Mouse (Mus musculus) limb, embryonic 13.5 days (tissue): ENCODE measurements at regions not wholly inside any gene's neighbourhood (a gene's known extent, or its start where the extent isn't known, plus 50 kb on each side); places are given as distances from the start of the nearest gene placed in this dataset.
"Not testable (repeated sequence)": the region's sequence is repeated elsewhere in the genome, so short reads cannot be mapped to it uniquely, and the experiment has no call there.

ENCODE experiments used
- ATAC-seq: fragments of 200-750 bp; cut with Nextera tagmentation; 2 replicates; pipeline ENCODE4 v1.8.0; 2017; ENCODE audit warnings: low read depth, moderate number of reproducible peaks, moderate TSS enrichment; ENCODE audit not compliant: low FRiP score
- H3K27ac ChIP-seq: fragments of 300-500 bp; sonication (generic); 2 replicates; pipeline ENCODE4 v1.5.1; 2015; ENCODE audit warnings: inconsistent platforms, mild to moderate bottlenecking, moderate library complexity
- H3K27me3 ChIP-seq: fragments of 300-500 bp; sonication (generic); 2 replicates; pipeline ENCODE4 v1.6.1; 2015; ENCODE audit warnings: mild to moderate bottlenecking, inconsistent platforms
- H3K36me3 ChIP-seq: fragments of 300-500 bp; sonication (generic); 2 replicates; pipeline ENCODE4 v1.6.1; 2015; ENCODE audit warnings: inconsistent platforms, mild to moderate bottlenecking, moderate library complexity
- H3K4me1 ChIP-seq: fragments of 300-500 bp; sonication (generic); 2 replicates; pipeline ENCODE4 v1.6.1; 2015; ENCODE audit warnings: inconsistent platforms
- H3K4me2 ChIP-seq: fragments of 300-500 bp; sonication (generic); replicated peaks from 2 replicates; pipeline ENCODE4 v1.6.1; 2015; ENCODE audit warnings: inconsistent platforms, mild to moderate bottlenecking, moderate library complexity
- H3K4me3 ChIP-seq: fragments of 300-500 bp; sonication (generic); 2 replicates; pipeline ENCODE4 v1.5.1; 2015; ENCODE audit warnings: moderate library complexity, mild to moderate bottlenecking, inconsistent platforms
- H3K9ac ChIP-seq: fragments of 300-500 bp; sonication (generic); 2 replicates; pipeline ENCODE4 v1.6.1; 2015; ENCODE audit warnings: mild to moderate bottlenecking, inconsistent platforms
- H3K9me3 ChIP-seq: fragments of 300-500 bp; sonication (generic); 2 replicates; pipeline ENCODE4 v1.6.1; 2016; ENCODE audit warnings: inconsistent platforms
- WGBS: fragments of 180-500 bp; shearing (Covaris S2); methylation state at CpG from one replicate; pipeline ENCODE4 v1.1.7; 2015; 5-methylcytosine and 5-hydroxymethylcytosine counted together

DNA sequence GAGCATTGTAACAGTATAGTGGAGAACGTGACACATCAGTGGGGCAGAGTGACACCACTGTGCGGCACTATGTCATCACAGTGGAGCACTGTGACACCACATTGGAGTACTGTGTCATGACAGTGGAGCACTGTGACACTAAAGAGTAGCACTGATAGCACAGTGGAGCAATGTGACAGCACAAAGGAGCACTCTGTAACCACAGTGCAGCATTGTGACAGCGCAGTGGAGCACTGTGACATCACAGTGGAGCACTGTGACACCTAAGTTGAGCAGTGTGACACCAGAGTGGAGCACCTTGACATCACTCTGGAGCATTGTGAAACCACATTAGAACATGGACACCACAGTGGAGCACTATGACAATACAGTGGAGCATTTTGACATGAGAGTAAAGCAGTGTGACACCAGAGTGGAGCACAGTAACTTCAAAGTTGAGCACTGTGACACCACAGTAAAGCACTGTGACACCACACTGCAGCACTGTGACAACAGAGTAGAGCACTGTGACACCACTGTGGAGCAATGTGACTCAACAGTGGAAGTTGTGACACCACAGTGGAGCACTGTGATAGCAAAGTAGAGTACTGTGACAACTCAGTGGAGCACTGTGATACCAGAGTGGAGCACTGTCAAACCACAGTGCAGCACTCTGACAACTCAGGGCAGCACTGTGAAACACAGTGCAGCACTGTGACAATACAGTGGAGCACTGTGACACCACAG is 77.5 kb upstream of the Scaf8 start:
- Histone ChIP-seq H3K4me2 (no peak overlapping the region), H3K36me3 (no peaks in the 10 kb centered on the region), H3K27me3 (no peaks in the 10 kb centered on the region), H3K9ac (no peak overlapping the region), H3K4me3 (no peak overlapping the region), H3K4me1 (no peaks in the 10 kb centered on the region), H3K9me3 (peaks cover 29% of the 10 kb centered on the region), H3K27ac (no peak overlapping the region)
- no peak for ATAC-seq
- WGBS: 44% methylated on average over 3 of the region's 3 CpGs

DNA sequence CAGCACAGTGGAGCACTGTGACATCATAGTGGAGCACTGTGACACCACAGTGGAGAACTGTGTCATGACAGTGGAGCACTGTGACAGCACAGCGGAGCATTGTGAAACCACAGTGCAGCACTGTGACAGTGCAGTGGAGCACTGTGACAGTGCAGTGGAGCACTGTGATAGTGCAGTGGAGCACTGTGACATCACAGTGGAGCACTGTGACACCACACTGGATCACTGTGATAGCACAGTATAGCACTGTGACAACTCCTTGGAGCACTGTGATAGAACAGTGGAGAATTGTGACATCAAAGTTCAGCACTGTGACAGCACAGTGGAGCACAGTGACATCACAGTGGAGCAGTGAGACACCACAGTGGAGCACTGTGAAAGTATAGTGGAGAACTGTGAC is 76.7 kb upstream of the Scaf8 start:
- no peaks in the 10 kb centered on the region for H3K27me3 ChIP-seq
- H3K4me1 ChIP-seq: no peaks in the 10 kb centered on the region
- H3K27ac ChIP-seq: no peak overlapping the region
- H3K9ac ChIP-seq: no peak overlapping the region
- H3K4me2 ChIP-seq: no peak overlapping the region
- WGBS: 86% methylated on average over 1 of the region's 1 CpGs
- H3K36me3 ChIP-seq: no peaks in the 10 kb centered on the region
- 0 out of 2 replicates have a peak, but pooled peaks have one; percentile 11 for ATAC-seq
- peaks cover 26% of the 10 kb centered on the region for H3K9me3 ChIP-seq
- no peak overlapping the region for H3K4me3 ChIP-seq

DNA sequence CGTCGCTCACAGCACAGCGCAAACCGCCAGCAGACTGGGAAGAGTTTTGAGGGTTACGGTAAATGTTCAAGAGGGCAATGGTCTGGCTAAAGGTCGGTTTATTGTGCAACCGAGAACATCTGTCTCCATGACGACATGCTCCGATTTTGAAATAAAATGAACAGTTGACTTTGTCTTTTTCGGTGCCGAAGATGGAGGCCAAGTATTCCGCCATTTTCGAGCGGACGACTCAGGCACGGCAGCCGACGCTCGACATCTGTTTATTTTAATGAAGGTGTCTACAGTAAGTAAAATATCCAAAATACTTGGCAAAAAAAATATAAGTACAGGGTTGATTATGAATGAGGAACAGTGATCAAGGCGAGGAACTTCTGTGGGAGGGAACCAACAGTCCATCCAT is 70.3 kb upstream of the Scaf8 start:
- not testable (repeated sequence) for H3K4me3 ChIP-seq, H3K4me2 ChIP-seq, H3K9ac ChIP-seq, ATAC-seq, H3K36me3 ChIP-seq, H3K4me1 ChIP-seq, H3K27ac ChIP-seq, H3K27me3 ChIP-seq, H3K9me3 ChIP-seq
- 85% methylated on average over 20 of the region's 20 CpGs for WGBS

DNA sequence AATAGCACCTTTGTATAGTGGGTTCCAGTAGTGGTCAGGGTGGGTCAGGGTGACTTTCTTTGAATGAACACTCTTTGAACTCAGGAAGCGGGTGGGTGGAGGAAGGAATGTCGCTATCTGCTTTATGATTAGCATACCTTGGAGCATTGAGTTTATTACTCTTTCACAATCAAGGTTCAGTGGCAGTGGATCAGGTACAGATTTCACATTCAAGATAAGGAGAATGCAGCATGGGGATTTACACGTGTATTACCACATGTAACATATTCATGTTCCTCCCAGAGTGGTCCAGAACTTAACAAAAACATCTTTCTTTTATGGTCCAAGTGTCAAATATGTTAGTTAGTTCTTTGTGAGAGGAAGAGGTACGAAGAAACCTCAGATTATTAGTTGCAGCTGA is 60.9 kb upstream of the Scaf8 start:
- not testable (repeated sequence) for H3K4me3 ChIP-seq, H3K27ac ChIP-seq, H3K9ac ChIP-seq, ATAC-seq, H3K9me3 ChIP-seq, H3K4me1 ChIP-seq, H3K4me2 ChIP-seq, H3K27me3 ChIP-seq, H3K36me3 ChIP-seq
- WGBS: 83% methylated on average over 4 of the region's 4 CpGs

DNA sequence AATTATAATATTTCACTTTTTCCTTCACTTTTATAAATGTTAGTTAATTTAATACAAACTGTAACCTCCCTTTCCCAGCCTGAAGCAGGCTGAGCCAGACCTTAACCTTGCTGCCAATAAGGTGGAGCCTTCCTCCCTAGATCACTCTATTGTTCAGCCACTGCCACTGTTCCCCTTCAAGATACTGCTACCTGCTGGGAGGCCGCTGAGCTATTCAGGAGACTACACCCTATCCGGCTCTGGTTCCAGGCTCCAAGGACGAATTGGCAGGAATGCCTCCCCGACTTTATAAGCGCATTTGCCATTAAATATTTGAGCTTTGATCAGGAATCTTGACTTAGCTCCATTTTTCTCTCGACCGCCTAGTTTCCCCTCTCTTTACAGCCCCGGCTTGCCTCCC is 59.9 kb upstream of the Scaf8 start:
- H3K27me3 ChIP-seq, H3K4me3 ChIP-seq, H3K27ac ChIP-seq, H3K9me3 ChIP-seq, H3K4me1 ChIP-seq, ATAC-seq, H3K4me2 ChIP-seq, H3K36me3 ChIP-seq, H3K9ac ChIP-seq: not testable (repeated sequence)
- 42% methylated on average over 8 of the region's 8 CpGs for whole genome bisulfite sequencing

DNA sequence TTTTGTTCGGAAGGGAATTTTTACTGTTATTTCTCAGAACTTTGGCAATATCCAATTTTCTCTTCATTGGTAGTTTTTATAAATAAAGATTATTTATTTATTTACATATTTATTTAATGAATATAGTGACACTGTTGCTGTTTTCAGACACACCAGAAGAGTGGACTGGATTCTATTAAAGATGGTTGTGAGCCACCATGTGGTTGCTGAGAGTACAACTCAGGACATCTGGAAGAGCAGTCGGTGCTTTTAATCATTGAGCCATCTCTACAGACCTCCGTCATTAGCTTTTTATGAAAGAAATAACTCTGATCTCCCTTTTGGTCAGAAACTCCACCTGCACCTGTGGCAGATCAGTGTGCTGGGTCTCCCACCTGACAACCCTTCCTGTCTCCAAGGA is 59.4 kb upstream of the Scaf8 start:
- not testable (repeated sequence) for H3K4me3 ChIP-seq, H3K9me3 ChIP-seq, H3K27ac ChIP-seq, H3K9ac ChIP-seq, H3K36me3 ChIP-seq, H3K4me1 ChIP-seq, H3K27me3 ChIP-seq, H3K4me2 ChIP-seq, ATAC-seq
- 82% methylated on average over 3 of the region's 3 CpGs for WGBS

DNA sequence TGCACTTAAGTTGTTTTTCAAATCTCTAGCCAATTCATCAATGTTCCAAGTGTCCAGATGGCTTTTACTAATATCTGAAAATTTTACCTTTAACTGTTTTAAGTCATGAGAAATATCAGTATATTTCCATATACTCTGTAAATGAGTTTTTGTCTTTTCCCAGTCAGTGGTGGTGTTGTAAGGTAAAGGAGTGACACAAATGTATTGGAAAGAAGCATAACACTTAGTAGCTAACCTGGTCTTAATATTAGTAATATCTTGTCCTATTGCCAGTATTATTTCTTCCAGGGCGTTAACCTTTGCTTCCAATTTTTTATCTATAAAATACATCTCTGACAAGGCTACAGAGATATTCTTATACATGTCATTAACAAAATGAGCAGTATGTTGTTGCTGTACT is 51.4 kb upstream of the Scaf8 start:
- ATAC-seq, H3K4me1 ChIP-seq, H3K4me3 ChIP-seq, H3K27ac ChIP-seq, H3K27me3 ChIP-seq, H3K9ac ChIP-seq, H3K4me2 ChIP-seq, H3K36me3 ChIP-seq: not testable (repeated sequence)
- 88% methylated on average over 1 of the region's 1 CpGs for WGBS
- peaks cover 15% of the 10 kb centered on the region; the same call in 1 of the 2 replicates for H3K9me3 ChIP-seq
